Mouse (Mus musculus): ENCODE data around the gene Gpr137c. TPM values are rescaled to one million over a fixed set of nuclear protein-coding genes. Genes with fewer than 3 reads are reported as not detected.

Gpr137c gene
- total and polyA plus RNA-seq, 3 experiments = 0.07 to 0.55 TPM; not detected in 1

DNA sequence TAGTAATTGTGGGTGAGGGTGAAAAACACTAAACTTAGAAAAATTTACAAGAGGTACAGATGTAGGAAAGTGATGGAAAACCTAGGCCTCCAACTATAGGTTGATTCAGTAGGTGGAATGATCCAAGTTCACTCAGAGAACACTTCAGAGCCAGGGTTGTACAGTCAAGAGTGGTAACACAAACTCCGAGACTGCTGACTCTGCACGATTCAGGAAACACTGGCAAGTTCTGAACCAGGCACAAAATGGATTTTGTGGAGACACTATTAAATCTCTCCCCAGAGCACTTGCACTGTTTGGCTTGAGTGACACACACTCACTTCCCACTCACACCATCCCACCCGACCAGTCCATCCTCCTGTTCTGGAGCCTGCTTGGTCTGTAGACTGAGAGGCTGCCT is 103.8 kb downstream of the Gpr137c start:
- no peak overlapping the region for H3K27ac ChIP-seq (ENCODE audit: insufficient read depth, low read depth)
- DNase-seq (ENCODE audit: extremely low read depth) = no peak
- dilution Hi-C loops (cut with MboI; ENCODE audit: extremely low pct_ligation_motif_present, extremely low pct_unique_long_range_greater_than_20kb, low sequenced_read_pairs) = no loop called here
- TF ChIP-seq CHD1 (IDR thresholded peaks at IDR 0.05; ENCODE audit: low read depth, low read length) (no peak), MAFK (IDR thresholded peaks at IDR 0.05; ENCODE audit: insufficient replicate concordance, low read length) (peak; percentile 78), ELF1 (IDR thresholded peaks at IDR 0.05; ENCODE audit: low read depth, low read length) (no peak), JUND (conservative IDR thresholded peaks at IDR 0.05; ENCODE audit: low read depth, low read length) (no peak)
- peaks cover 9 to 25% of the 10 kb centered on the region in 2 experiments for H3K4me1 ChIP-seq (ENCODE audit: control insufficient read depth in 1 of 2, insufficient read depth in 2 of 2)
- H3K36me3 ChIP-seq (replicated peaks in 1 of 2; ENCODE audit: control insufficient read depth in 1 of 2, insufficient read depth in 1 of 2, low read length in 1 of 2) = no peaks in the 10 kb centered on the region
- no peaks in the 10 kb centered on the region for H3K27me3 ChIP-seq (replicated peaks)
- no peak overlapping the region for H3K4me2 ChIP-seq (ENCODE audit: insufficient read depth, low read depth, poor library complexity, severe bottlenecking)
- in situ Hi-C loops (cut with MboI; ENCODE audit: low pct_ligation_motif_present, low pct_unique_long_range_greater_than_20kb, low sequenced_read_pairs) = no loop called here
- no peaks in the 10 kb centered on the region for H3K79me2 ChIP-seq (replicated peaks; ENCODE audit: control insufficient read depth, extremely low read depth, insufficient read depth, poor library complexity, severe bottlenecking)
- H3K9ac ChIP-seq (ENCODE audit: insufficient read depth, low read depth) = no peak overlapping the region
- H3K9me3 ChIP-seq (replicated peaks; ENCODE audit: low read length) = no peaks in the 10 kb centered on the region
- H3K4me3 ChIP-seq (replicated peaks in 1 of 3; ENCODE audit: low read depth in 2 of 3, low read length in 2 of 3, poor library complexity in 1 of 3) = no peak overlapping the region

DNA sequence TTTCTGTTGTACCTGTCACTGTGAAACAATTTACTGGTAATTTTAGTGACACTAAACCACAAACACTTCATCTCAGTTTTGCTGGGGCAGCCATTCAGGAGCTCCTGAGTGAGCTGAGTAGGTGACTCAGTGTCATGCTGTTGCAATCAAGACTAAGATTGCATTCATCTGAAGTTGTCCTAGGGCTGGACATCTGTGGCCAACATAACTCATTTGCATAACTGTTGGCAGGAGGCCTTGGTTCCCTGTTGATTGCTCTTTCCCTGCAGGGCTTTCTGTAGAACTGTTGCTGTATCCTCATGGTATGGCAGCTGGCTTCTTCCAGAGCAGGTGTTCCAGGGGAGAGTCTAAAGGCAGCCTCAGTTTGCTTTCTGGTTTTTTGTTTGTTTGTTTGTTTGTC is 106.0 kb downstream of the Gpr137c start:
- TF ChIP-seq PAX5 (IDR thresholded peaks at IDR 0.05; ENCODE audit: low read length) (no peak), ELF1 (IDR thresholded peaks at IDR 0.05; ENCODE audit: low read depth, low read length) (no peak), TCF12 (IDR thresholded peaks at IDR 0.05; ENCODE audit: low read depth, low read length) (peak; percentile 66; the same call in 1 of the 2 replicates)
- Histone ChIP-seq H3K4me3 (replicated peaks in 1 of 3; ENCODE audit: low read depth in 2 of 3, low read length in 2 of 3, poor library complexity in 1 of 3) (no peak overlapping the region), H3K27ac (ENCODE audit: insufficient read depth, low read depth) (peak overlapping the region; percentile 54), H3K79me2 (replicated peaks; ENCODE audit: control insufficient read depth, extremely low read depth, insufficient read depth, poor library complexity, severe bottlenecking) (peaks cover 8% of the 10 kb centered on the region), H3K4me1 (ENCODE audit: control insufficient read depth in 1 of 2, insufficient read depth in 2 of 2) (peaks cover 6 to 17% of the 10 kb centered on the region in 2 experiments), H3K4me2 (ENCODE audit: insufficient read depth, low read depth, poor library complexity, severe bottlenecking) (peak overlapping the region; percentile 71; the same call in 1 of the 2 replicates), H3K36me3 (replicated peaks in 1 of 2; ENCODE audit: control insufficient read depth in 1 of 2, insufficient read depth in 1 of 2, low read length in 1 of 2) (no peaks in the 10 kb centered on the region), H3K27me3 (replicated peaks) (no peaks in the 10 kb centered on the region), H3K9ac (ENCODE audit: insufficient read depth, low read depth) (peak overlapping the region; percentile 37; the same call in 1 of the 2 replicates), H3K9me3 (replicated peaks; ENCODE audit: low read length) (no peaks in the 10 kb centered on the region)
- peak; percentile 68 for DNase-seq (ENCODE audit: extremely low read depth)
- in situ Hi-C loops (cut with MboI; ENCODE audit: low pct_ligation_motif_present, low pct_unique_long_range_greater_than_20kb, low sequenced_read_pairs) = no loop called here
- dilution Hi-C loops (cut with MboI; ENCODE audit: extremely low pct_ligation_motif_present, extremely low pct_unique_long_range_greater_than_20kb, low sequenced_read_pairs) = no loop called here

DNA sequence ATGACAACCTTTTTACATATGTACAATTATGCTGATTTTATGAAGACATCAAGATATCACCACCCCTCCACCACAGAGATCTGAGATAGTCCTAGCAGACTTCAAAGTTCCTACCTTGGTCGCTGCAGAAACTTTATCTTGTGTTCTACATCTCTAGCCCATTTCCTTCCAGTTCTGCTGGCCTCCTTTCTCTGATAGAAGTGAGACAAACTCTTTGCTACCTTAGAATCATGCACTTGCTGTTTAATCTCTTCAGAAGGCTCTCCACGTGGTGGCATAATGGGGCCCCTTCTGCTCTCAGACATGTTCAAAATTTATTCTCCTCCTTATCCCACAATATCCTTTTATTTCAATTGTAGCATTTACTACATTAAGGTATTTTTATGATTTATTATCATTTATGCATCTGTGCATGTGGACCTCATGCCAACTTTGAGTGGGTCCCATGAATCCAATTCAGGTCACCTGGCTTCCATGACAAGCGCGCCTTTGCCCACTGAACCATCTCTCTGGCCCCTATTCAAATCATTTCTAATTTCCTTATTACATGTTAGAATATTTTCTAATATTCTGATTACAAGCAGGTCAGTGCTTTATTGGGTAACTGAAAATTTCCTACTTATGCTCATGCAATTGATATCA is 108.7 kb downstream of the Gpr137c start:
- Histone ChIP-seq H3K4me1 (ENCODE audit: control insufficient read depth in 1 of 2, insufficient read depth in 2 of 2) (peaks cover 4 to 34% of the 10 kb centered on the region in 2 experiments; a peak in 3 of 4 replicates), H3K9ac (ENCODE audit: insufficient read depth, low read depth) (no peak overlapping the region), H3K27me3 (replicated peaks) (no peaks in the 10 kb centered on the region), H3K4me3 (replicated peaks in 1 of 3; ENCODE audit: low read depth in 2 of 3, low read length in 2 of 3, poor library complexity in 1 of 3) (no peak overlapping the region), H3K4me2 (ENCODE audit: insufficient read depth, low read depth, poor library complexity, severe bottlenecking) (no peak overlapping the region), H3K36me3 (replicated peaks in 1 of 2; ENCODE audit: control insufficient read depth in 1 of 2, insufficient read depth in 1 of 2, low read length in 1 of 2) (peaks cover 17 to 20% of the 10 kb centered on the region in 2 experiments), H3K9me3 (replicated peaks; ENCODE audit: low read length) (no peaks in the 10 kb centered on the region), H3K79me2 (replicated peaks; ENCODE audit: control insufficient read depth, extremely low read depth, insufficient read depth, poor library complexity, severe bottlenecking) (peaks cover 30% of the 10 kb centered on the region), H3K27ac (ENCODE audit: insufficient read depth, low read depth) (no peak overlapping the region)
- TF ChIP-seq MEF2A (IDR thresholded peaks at IDR 0.05; ENCODE audit: borderline replicate concordance, low read depth, low read length) (no peak), ZMIZ1 (IDR thresholded peaks at IDR 0.05; ENCODE audit: low read depth, low read length) (no peak)
- dilution Hi-C loops (cut with MboI; ENCODE audit: extremely low pct_ligation_motif_present, extremely low pct_unique_long_range_greater_than_20kb, low sequenced_read_pairs) (no loop called here), in situ Hi-C loops (cut with MboI; ENCODE audit: low pct_ligation_motif_present, low pct_unique_long_range_greater_than_20kb, low sequenced_read_pairs) (no loop called here)
- no peak for DNase-seq (ENCODE audit: extremely low read depth)
